Mouse (Mus musculus) forebrain, embryonic 13.5 days (tissue): ENCODE results near the gene Ccdc137. TPM values are rescaled to one million over a fixed set of nuclear protein-coding genes. Genes with fewer than 3 reads are reported as not detected.

ENCODE experiments used
- ATAC-seq: fragments of 200-750 bp; cut with Nextera tagmentation; 2 replicates; pipeline ENCODE4 v1.8.0; 2017
- H3K27ac ChIP-seq: fragments of 300-500 bp; sonication (generic); 2 replicates; pipeline ENCODE4 v1.5.1; 2015; ENCODE audit warnings: inconsistent platforms, mild to moderate bottlenecking, moderate library complexity
- H3K27me3 ChIP-seq: fragments of 300-500 bp; sonication (generic); 2 replicates; pipeline ENCODE4 v1.6.1; 2015; ENCODE audit warnings: mild to moderate bottlenecking, inconsistent platforms
- H3K36me3 ChIP-seq: fragments of 300-500 bp; sonication (generic); 2 replicates; pipeline ENCODE4 v1.6.1; 2015; ENCODE audit warnings: mild to moderate bottlenecking, inconsistent platforms; ENCODE audit not compliant: poor library complexity, severe bottlenecking
- H3K4me1 ChIP-seq: fragments of 300-500 bp; sonication (generic); 2 replicates; pipeline ENCODE4 v1.6.1; 2015; ENCODE audit warnings: inconsistent platforms
- H3K4me2 ChIP-seq: fragments of 300-500 bp; sonication (generic); 2 replicates; pipeline ENCODE4 v1.6.1; 2015; ENCODE audit warnings: inconsistent platforms, mild to moderate bottlenecking, moderate library complexity
- H3K4me3 ChIP-seq: fragments of 300-500 bp; sonication (generic); 2 replicates; pipeline ENCODE4 v1.5.1; 2015; ENCODE audit warnings: mild to moderate bottlenecking, inconsistent platforms
- H3K9ac ChIP-seq: fragments of 300-500 bp; sonication (generic); 2 replicates; pipeline ENCODE4 v1.6.1; 2015; ENCODE audit warnings: mild to moderate bottlenecking, inconsistent platforms
- H3K9me3 ChIP-seq: fragments of 300-500 bp; sonication (generic); replicated peaks from 2 replicates; pipeline ENCODE4 v1.6.1; 2016; ENCODE audit warnings: inconsistent platforms
- WGBS: fragments of 180-500 bp; shearing (Covaris S2); methylation state at CpG from one replicate; pipeline ENCODE4 v1.1.7; 2015; 5-methylcytosine and 5-hydroxymethylcytosine counted together
- polyA plus RNA-seq: library from polyadenylated mRNA; unstranded; fragments of >200 nt; fragmentation: Nextera tagmentation; extraction: Ambion mirVana; gene quantifications from 2 replicates; pipeline ENCODE4 v1.2.1, GENCODE M21; 2015

The Ccdc137 gene
- polyA plus RNA-seq, 1 experiment from 2014 or later: 31.3 TPM

- H3K36me3 ChIP-seq: peaks cover 65% of the 10 kb centered on the region
- peaks cover 27% of the 10 kb centered on the region for H3K4me1 ChIP-seq
- H3K27ac ChIP-seq: peak within 1 kb of the TSS; percentile 79
- ATAC-seq: peak; percentile 100
- H3K9me3 ChIP-seq: no peaks in the 10 kb centered on the region
- H3K27me3 ChIP-seq: no peaks in the 10 kb centered on the region
- peak within 1 kb of the TSS; percentile 93 for H3K4me2 ChIP-seq
- WGBS: under 1% methylated on average over 54 of the region's 54 CpGs
- peak within 1 kb of the TSS; percentile 96 for H3K9ac ChIP-seq
- H3K4me3 ChIP-seq: peak within 1 kb of the TSS; percentile 95
Observed at GRCm38 (mm10) chr11:120467051-120467735, 9.3 kb downstream of the Ccdc137 start, which contains the start of gene Arl16. Arl16 (minus strand) TSS chr11:120467607.

- Histone ChIP-seq H3K9me3 (no peaks in the 10 kb centered on the region), H3K4me2 (peak overlapping the region; percentile 93), H3K9ac (peak overlapping the region; percentile 91), H3K36me3 (peaks cover 65% of the 10 kb centered on the region), H3K27ac (peak overlapping the region; percentile 15; the same call in 1 of the 2 replicates), H3K4me1 (peaks cover 27% of the 10 kb centered on the region), H3K27me3 (no peaks in the 10 kb centered on the region), H3K4me3 (peak overlapping the region; percentile 95)
- 2% methylated on average over 33 of the region's 33 CpGs for WGBS
- ATAC-seq: peak; percentile 71
Observed at GRCm38 (mm10) chr11:120467736-120468092, 9.8 kb downstream of the Ccdc137 start.

- no peak overlapping the region for H3K4me2 ChIP-seq
- H3K4me3 ChIP-seq: no peak overlapping the region
- peaks cover 15% of the 10 kb centered on the region for H3K4me1 ChIP-seq
- no peak for ATAC-seq
- H3K9ac ChIP-seq: peak overlapping the region; percentile 21; the same call in 1 of the 2 replicates
- H3K27me3 ChIP-seq: no peaks in the 10 kb centered on the region
- H3K9me3 ChIP-seq: no peaks in the 10 kb centered on the region
- H3K27ac ChIP-seq: no peak overlapping the region
- H3K36me3 ChIP-seq: peaks cover 79% of the 10 kb centered on the region
- 97% methylated on average over 6 of the region's 6 CpGs for WGBS
Observed at GRCm38 (mm10) chr11:120472052-120472451, 14.1 kb downstream of the Ccdc137 start.

- H3K4me3 ChIP-seq: peak overlapping the region; percentile 98
- 90% methylated on average over 7 of the region's 7 CpGs for WGBS
- peaks cover 22% of the 10 kb centered on the region for H3K4me1 ChIP-seq
- H3K27me3 ChIP-seq: no peaks in the 10 kb centered on the region
- no peaks in the 10 kb centered on the region for H3K9me3 ChIP-seq
- ATAC-seq: no peak
- H3K36me3 ChIP-seq: peaks cover 80% of the 10 kb centered on the region
- peak overlapping the region; percentile 95; the same call in 1 of the 2 replicates for H3K9ac ChIP-seq
- H3K27ac ChIP-seq: peak overlapping the region; percentile 88
- peak overlapping the region; percentile 95 for H3K4me2 ChIP-seq
Observed at GRCm38 (mm10) chr11:120483448-120483934, 25.6 kb downstream of the Ccdc137 start.

GRCm38 (mm10) chr11:120484265-120484981 is 26.5 kb downstream of the Ccdc137 start, which contains the start of gene Mrpl12:
Mrpl12 (plus strand) TSS chr11:120484613.
- peak within 1 kb of the TSS; percentile 98 for H3K4me3 ChIP-seq
- peaks cover 77% of the 10 kb centered on the region for H3K36me3 ChIP-seq
- H3K9me3 ChIP-seq: no peaks in the 10 kb centered on the region
- WGBS: under 1% methylated on average over 60 of the region's 60 CpGs
- peak; percentile 97 for ATAC-seq
- peak within 1 kb of the TSS; percentile 88 for H3K27ac ChIP-seq
- H3K4me2 ChIP-seq: peak within 1 kb of the TSS; percentile 95
- H3K27me3 ChIP-seq: no peaks in the 10 kb centered on the region
- peaks cover 25% of the 10 kb centered on the region for H3K4me1 ChIP-seq
- peak within 1 kb of the TSS; percentile 95 for H3K9ac ChIP-seq

- WGBS: 12% methylated on average over 10 of the region's 10 CpGs
- H3K4me2 ChIP-seq: peak overlapping the region; percentile 95
- peak overlapping the region; percentile 98 for H3K4me3 ChIP-seq
- H3K27me3 ChIP-seq: no peaks in the 10 kb centered on the region
- H3K9me3 ChIP-seq: no peaks in the 10 kb centered on the region
- peaks cover 30% of the 10 kb centered on the region for H3K4me1 ChIP-seq
- H3K27ac ChIP-seq: peak overlapping the region; percentile 59; the same call in 1 of the 2 replicates
- H3K36me3 ChIP-seq: peaks cover 70% of the 10 kb centered on the region
- ATAC-seq: no peak
- peak overlapping the region; percentile 95 for H3K9ac ChIP-seq
Observed at GRCm38 (mm10) chr11:120485251-120485650, 27.3 kb downstream of the Ccdc137 start.

GRCm38 (mm10) chr11:120488516-120488915 is 30.6 kb downstream of the Ccdc137 start:
- Histone ChIP-seq H3K9me3 (no peaks in the 10 kb centered on the region), H3K9ac (no peak overlapping the region), H3K27me3 (no peaks in the 10 kb centered on the region), H3K36me3 (peaks cover 38% of the 10 kb centered on the region), H3K4me3 (no peak overlapping the region), H3K27ac (no peak overlapping the region), H3K4me2 (no peak overlapping the region), H3K4me1 (peaks cover 54% of the 10 kb centered on the region)
- 78% methylated on average over 4 of the region's 4 CpGs for WGBS
- no peak for ATAC-seq

- H3K4me3 ChIP-seq: no peak overlapping the region; the same call in 1 of the 2 replicates
- H3K4me1 ChIP-seq: peaks cover 51% of the 10 kb centered on the region
- no peak overlapping the region for H3K4me2 ChIP-seq
- WGBS: 65% methylated on average over 4 of the region's 4 CpGs
- H3K9me3 ChIP-seq: no peaks in the 10 kb centered on the region
- peak; percentile 31 for ATAC-seq
- H3K36me3 ChIP-seq: peaks cover 39% of the 10 kb centered on the region
- H3K27me3 ChIP-seq: no peaks in the 10 kb centered on the region
- no peak overlapping the region for H3K9ac ChIP-seq
- H3K27ac ChIP-seq: no peak overlapping the region
Observed at GRCm38 (mm10) chr11:120489054-120489761, 31.3 kb downstream of the Ccdc137 start.

- Histone ChIP-seq H3K27me3 (no peaks in the 10 kb centered on the region), H3K4me3 (peak overlapping the region; percentile 96), H3K9ac (peak overlapping the region; percentile 92; the same call in 1 of the 2 replicates), H3K4me1 (peaks cover 46% of the 10 kb centered on the region), H3K36me3 (peaks cover 51% of the 10 kb centered on the region), H3K4me2 (peak overlapping the region; percentile 81), H3K27ac (peak overlapping the region; percentile 76), H3K9me3 (no peaks in the 10 kb centered on the region)
- 32% methylated on average over 4 of the region's 4 CpGs for WGBS
- ATAC-seq: no peak
Observed at GRCm38 (mm10) chr11:120490291-120491046, 32.6 kb downstream of the Ccdc137 start.

GRCm38 (mm10) chr11:120491317-120492023 is 33.6 kb downstream of the Ccdc137 start, which contains the start of gene Slc25a10:
Slc25a10 (plus strand) TSS chr11:120491840.
- ATAC-seq: peak; percentile 87
- Histone ChIP-seq H3K9me3 (no peaks in the 10 kb centered on the region), H3K27ac (peak within 1 kb of the TSS; percentile 76), H3K4me3 (peak within 1 kb of the TSS; percentile 96), H3K9ac (peak within 1 kb of the TSS; percentile 92), H3K36me3 (peaks cover 51% of the 10 kb centered on the region), H3K4me2 (peak within 1 kb of the TSS; percentile 81), H3K27me3 (no peaks in the 10 kb centered on the region), H3K4me1 (peaks cover 40% of the 10 kb centered on the region)
- under 1% methylated on average over 32 of the region's 35 CpGs for WGBS
